Mouse (Mus musculus) spleen, postnatal 36 days (tissue): ENCODE data around the gene 4931428F04Rik.
A peak's percentile ranks its signal among the peaks of the same experiment; 100 is the strongest.
"Not testable (repeated sequence)": the region's sequence is repeated elsewhere in the genome, so short reads cannot be mapped to it uniquely, and the experiment has no call there.

Experiments used
- DNase-seq, 2 experiments: peaks; one replicate each; pipeline ENCODE4 v3.0.0; 2022; ENCODE audit warnings: low spot score in 2 of 2, mixed read lengths in 1 of 2

Gene 4931428F04Rik

DNA sequence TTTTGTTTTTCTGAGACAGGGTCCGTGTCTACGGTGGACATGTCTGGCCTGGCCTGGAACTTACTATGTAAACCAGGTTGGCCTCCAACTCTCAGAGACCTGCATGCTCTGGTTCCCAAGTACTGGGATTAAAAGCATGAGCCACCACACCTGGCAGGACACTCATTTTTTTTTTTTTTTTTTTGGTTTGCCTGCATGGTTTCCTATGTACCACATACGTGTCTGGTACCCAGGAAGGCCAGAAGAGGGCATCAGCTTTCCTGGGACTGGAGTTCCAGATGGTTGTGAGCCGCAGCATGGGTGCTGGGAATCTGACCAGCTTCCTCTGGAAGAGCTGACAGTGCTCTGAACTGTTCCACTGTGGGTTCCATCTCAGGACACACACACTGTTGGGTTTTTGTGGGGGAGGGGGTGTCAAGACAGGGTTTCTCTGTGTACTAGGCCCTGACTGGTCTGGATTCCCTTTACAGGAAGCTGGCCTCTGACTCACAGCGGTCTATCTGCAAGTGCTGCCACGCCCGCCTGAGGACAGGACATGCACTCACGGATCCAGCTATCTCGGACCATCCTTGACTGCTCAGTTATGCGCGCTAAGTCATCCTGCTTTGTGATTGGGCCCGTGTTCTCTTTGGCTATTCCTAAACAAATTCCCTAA, 28.2 kb downstream of the 4931428F04Rik start:
- DNase-seq, result no peak

DNA sequence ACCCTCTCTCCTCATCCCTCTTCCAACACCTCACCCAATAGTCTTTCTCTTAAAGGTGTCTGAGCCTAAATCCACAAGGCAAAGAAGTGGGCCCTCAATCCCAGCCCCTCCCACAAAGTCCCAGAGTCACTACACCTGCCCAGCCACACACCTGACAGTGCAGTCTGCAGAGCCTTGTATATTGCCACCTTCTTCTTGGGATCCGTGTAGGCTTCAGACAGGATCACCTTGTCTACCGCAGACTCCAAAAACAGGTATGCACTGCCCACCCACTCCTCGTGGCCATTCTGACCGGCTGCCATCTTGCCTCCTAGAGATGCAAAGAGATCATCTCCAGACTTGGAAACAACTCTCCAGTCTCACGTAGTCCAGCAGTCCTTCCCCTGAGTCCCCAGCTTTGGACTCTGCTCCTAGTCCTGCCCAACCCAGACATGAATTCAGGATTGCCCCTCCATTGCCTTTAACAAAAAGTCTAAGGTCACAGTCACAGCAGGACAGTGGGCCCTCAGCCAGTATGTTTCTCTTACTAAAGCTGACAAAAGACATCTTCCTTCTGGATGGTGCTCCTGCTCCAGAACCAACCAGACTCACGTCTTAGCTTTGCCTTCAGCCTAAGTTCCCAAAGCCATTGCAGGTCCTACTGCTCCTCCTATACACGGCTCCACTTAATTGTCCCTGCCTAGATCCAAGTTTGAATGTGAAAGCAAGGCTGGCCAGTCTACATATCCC, 29.1 kb downstream of the 4931428F04Rik start:
- DNase-seq, result no peak

DNA sequence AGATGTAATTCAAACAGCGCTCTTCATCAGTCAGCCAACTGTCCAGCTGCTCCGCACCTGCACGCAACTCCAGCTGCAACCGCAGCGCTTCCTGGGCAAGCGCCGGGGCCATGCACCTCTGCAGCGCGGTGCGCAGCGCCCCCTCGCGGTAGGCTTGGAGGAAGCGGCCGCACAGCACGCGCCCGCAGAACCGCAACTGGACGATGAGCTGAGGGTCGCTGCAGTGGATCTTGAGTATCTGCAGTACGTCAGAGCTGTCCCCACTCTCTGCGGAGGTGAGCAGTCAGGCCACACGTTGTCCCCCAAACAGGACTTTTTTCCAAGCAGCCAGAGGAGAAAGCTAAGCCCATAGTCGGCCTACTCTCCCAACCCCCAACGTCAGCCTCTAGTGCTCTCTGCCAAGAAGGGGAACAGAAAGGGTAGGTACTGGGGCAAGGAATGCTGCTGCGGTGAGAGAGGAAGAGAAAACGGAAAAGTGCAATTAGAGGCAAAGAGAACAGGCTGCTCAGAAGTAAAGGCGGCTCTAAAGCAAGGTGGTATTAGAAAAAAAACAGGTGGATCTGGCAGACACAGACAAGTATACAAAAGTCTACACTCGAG, 29.8 kb downstream of the 4931428F04Rik start:
- peak; percentile 62 for DNase-seq

DNA sequence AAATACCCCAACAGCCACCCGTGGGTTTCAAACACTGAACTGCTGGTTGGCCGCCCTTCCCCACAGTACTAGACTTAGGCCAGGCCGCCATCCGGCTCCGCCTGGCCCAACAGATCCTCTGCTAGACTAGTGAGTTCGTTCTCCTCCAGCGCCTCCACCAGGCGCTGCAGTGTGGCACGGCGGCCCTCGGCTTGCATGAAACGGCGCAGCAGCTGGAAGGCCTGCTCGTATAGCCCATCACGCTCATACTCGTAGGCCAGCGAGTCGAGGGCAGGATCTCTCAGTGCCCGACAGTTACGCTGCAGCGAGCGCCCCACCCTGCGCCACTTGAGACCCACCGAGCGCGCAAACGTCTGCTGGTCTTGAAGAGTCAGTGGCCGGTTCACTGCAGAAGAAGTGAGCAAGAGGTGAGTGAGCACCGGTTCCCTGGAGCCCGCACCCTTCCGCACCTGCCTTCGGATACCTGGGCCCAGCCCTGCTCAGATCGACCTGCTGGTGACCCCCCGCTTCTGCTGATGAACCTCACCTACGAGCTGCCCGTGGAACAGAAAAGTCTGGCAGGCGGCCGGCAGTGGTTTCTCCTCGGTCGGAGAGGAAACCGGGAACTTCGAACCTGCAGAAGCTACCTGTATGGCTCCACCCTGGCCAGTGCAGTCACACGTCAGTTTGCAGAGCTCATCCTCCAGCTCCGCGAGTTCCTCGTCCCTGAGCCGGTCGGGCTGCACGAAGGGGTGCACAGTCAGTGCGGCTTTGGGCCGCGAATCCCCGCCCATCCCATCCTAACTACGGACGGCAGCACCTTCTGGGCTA, 30.5 kb downstream of the 4931428F04Rik start:
- no peak for DNase-seq

DNA sequence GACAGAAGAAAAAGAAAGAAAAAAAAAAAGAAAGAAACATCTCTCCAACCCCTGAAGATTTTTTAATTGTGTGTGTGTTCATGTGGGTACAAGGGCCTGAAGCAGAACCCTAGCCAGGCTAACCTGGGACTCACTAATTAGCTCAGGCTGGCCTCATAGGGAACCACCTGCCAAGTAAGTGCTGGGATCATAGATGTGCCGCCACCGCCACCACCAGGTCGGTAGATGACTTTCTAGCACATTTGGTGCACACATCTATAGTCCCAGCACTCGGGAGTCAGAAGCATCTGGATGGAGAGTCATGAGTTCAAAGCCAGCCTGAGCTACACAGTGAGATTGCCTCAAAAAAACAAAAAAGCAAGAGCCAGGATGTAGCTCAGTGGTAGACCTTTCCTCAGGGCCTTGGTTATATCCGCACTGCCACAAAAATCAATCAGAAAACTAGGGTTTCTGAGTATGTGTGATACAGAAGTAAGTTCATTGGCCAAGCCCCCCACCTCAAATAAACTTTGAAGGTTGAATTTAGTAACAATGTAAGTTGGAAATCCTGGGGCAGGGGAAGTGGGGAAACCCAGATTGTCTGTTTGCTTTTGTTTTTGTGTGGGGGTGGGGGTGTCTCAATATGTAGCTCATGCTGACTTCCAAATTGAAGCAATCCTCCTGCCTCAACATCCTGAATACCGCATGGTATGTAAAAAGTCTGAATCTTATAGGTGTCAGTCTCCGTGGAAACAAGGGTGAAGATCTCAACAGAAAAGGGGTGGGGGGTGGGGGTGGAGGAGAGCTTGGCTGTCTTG, 32.1 kb downstream of the 4931428F04Rik start:
- DNase-seq, result no peak

DNA sequence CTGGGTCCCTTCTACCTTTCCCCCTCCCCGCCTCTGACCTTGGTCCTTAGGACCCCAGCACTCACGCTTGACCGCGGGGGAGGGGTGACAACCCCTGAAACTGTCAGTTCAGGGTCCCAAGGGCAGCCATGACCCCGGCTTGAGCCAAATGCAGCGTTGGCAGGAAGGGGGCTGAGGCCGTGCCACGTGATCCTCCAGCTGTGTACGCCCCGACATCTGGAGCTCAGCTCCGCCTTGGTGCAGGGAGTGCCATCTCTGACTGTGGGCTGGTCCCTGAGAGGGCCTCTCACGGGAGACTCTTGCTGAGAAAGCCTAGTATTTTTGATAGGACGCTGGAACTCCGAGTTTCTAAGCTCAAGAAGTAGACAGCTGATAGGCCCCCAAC, 34.7 kb downstream of the 4931428F04Rik start, which contains the start of gene B3gnt9:
TSS of gene B3gnt9 (minus strand) at position 188 of the 385 bp plus-strand sequence.
- DNase-seq, result peak; percentile 52 to 55

DNA sequence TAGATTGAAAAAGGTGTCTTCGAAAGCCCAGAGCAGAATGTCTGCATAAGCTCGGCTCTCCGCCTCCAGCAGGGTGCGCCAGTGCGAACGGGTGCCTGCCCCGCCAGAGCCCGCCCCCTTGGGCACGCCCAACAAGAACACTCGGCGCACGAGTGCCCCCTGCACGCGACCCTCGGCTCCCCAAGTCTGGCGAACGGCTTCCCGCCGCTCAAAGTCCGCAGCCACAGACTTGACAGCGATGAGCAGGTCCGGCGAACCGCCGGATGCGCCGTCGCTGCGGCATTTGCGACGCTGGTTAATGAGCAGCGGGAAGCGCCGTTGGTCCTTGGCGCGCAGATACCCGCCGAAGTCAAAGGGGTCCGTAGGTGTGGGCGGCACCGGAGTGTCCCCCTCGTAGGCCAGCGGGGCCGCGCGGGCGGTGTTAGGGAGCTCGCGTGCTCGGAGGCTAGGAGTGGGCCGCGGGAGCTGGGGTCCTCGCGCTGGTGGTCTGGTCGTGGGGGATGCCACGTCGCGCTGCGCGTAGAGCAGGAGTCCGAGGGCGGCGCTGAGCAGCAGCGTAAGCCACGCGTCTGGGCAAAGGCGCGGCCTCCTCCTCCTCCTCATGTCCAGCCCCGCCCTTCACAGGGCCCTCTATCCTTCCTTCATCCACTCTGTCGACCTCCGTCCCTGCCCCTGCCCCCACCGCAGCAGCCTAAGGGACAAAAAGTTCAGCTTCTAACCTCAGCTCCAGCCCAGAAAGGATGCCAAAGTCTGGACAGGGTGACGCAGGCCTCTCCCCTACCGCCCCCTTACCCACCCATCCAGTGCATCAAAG, 35.3 kb downstream of the 4931428F04Rik start:
- peak; percentile 85 to 86 for DNase-seq

DNA sequence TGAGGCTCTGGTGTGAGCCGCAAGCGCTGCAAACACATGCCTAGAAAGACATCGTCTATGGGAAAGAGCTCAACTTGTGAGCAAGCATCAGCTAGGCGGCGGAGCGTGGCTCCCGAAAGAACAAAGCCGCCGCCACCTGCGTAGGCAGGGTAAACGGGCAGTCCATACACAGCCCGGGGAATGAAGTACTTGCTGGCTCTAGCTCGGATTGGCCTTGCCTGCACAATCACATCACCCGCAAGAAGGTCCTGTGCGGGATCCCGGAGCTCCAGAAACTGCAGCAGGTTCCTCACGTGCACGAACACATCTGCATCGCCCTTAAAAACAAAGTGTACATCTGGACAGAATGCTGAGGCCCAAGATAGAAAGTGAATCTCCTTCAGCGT, 35.9 kb downstream of the 4931428F04Rik start:
- DNase-seq, result no peak

DNA sequence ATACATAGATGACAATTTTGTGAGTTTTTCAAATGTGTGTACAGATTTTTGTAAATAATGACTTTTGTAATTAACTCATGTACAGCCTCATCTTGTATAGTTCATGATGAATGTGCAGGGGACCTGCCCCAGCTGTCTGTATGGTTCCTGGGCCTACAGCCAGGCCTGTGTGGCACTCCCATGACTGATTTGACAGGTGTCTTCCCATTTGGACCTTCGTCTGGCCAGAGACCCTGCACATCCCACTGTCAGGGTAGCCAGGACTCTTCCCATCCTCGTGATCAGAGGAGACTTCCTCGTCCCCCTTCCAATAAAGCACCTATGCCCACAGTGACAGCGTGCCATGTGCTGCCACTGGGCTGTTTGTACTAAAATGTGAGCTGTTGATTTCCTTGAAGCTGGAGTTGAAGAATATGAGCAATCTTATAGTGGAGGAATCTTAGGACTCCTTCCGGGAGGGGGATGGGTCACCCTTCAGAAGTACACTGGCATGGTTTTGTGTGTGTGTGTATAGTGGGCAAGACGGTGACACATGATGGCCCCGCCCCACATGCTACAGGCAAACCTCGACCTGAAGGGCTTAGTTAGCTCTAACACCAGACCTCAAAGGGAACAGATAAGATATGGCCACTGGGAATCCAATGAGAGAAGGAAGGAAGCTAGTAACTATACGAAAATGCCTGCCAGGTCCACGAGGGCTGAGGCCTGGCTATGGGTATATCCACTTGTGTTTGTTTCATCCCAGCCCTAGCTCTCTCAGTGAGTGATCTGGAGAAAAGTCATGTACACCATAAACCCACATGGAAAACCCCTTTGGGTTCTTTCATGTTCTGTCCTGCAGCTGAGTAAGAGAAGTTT, 36.8 kb downstream of the 4931428F04Rik start:
- no peak for DNase-seq

DNA sequence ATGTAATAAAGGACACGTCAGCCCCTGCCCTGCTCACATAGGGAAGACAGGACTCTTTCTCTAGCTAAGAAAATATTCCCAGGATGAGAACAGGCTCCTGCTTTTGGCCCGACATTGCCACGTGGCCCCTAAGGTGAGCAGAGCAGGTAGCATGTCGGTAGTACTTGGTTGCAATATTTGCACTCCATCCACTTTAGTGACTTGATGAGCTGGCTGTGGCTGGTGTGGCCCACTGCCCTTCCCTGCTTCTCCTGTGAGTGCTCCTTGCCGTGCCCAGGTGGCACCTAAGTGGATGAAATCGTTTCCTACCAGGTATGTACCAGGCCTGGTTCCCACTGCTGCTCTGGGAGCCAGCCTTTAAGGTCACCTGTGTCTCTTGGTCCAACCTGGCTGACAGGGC, 37.7 kb downstream of the 4931428F04Rik start:
- DNase-seq, result no peak

DNA sequence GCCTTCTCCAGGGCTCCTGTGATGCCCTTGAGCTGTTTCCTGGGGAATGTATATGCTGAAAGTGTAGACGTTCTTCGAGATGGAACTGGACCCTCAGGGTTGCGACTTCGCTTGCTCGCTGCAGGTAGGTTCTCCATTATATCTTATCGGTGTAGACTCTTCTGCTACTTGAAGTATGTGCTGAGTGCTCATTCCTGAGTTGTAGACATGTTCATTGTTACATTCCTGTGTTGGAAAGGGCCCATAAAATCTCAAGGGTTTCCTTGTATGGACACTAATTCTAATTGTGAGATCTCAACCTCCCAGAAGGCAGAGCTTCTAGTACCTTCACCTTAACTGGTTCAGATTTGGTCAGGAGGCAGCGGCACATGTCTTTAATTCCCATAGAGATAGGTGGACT, 48.6 kb downstream of the 4931428F04Rik start:
- no peak for DNase-seq

DNA sequence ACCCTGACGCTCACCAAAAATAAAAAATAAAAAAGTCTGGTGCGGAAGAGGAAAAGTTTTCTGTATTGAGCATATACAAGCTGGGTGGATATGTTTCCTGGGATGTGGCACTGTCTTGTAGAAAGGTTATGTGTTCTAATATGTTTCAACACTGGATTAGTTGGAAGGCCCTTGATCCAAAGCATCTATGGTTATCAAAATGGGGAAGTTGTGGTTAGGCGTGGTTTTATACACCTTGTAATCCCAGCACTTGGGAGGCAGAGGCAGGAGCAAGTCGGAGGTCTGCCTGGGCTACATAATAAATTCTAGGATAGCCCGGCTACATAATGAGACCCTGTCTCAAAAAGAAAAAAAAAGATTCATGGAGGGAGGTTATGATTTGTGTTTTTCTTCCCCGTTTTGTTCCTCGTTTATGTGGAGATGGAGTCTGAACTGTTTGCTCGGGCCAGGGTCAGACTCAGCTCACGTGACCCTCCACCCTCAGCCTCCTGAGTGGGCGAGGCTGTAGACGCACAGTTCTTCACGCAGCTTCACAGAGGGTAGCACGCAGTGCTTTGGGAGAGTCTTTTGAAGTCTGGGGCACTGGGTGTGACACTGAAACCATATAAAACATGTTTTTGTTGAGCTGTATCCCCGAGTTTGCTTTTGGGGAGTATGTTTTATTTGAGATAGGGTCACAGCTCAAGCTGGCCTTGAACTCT, 52.1 kb downstream of the 4931428F04Rik start:
- DNase-seq, result no peak

DNA sequence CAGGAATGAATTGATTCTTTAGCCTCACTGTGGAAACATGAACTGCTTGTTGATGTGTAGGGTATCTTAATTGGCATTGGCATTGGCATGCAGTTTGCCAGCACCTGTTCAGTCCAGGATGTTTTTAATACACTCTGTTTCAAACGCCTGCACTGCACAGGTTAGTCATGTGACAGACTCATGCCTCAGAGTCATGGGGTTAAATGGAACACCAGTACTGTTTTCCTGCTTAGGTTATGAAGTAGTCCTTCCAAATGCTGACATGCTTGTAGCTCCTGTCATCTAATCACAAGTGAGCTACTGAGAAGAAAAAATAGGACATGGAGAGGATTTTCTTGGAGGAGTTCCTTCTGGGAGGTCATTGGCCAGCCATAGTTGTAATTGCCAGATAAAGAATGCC, 54.5 kb downstream of the 4931428F04Rik start:
- no peak for DNase-seq

DNA sequence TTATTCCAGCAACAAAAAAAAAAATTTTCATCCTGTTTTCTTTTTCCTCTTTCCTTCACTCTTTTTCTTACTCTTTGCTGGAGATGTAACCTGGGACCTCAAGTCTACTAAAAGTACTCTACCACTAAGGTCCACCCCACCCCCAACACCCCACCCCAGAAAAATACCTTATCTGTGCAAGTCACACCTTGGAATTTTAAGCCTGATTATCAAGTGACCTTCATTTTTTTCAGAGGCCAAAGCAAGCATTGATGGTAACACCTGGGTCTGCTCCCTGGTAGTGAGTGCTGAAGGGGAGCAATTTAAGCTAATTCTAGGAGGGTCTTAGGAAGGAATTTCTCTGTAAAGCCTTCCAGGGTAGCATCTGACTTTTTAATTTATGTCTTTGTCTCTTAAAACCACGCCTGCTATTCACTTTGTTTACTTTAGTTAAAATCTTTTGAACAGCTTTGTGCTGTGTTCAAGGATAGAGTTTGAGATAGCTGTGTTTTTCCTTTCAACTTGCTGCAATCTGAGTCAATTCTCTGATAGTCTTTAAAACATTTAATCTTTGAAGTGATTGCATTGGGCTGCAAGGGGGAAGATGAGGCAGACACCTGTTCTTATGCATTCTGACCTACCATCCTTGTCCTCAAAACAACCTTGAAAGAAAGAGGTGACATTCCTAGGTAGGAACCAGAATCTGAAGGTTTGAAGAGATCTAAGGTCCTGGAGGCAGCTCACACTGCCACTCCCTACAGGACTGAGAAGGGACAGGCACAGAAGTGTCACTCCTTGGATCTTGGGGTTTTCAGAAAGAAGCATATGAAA, 56.3 kb downstream of the 4931428F04Rik start:
- no peak for DNase-seq

DNA sequence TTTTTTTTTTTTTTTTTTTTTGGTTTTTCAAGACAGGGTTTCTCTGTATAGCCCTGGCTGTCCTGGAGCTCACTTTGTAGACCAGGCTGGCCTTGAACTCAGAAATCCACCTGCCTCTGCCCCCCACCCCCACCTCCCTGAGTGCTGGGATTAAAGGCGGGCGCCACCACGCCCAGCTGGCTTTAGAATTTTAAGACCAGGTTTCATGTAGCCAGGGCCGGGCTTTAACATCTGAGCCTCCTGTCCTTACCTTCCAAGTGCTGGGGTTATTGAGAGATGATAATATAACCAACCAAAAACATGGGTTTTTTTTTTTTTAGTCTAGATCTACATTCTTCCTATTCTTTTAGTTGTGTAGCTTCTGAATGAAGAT, 57.4 kb downstream of the 4931428F04Rik start:
- DNase-seq, result not testable (repeated sequence)

DNA sequence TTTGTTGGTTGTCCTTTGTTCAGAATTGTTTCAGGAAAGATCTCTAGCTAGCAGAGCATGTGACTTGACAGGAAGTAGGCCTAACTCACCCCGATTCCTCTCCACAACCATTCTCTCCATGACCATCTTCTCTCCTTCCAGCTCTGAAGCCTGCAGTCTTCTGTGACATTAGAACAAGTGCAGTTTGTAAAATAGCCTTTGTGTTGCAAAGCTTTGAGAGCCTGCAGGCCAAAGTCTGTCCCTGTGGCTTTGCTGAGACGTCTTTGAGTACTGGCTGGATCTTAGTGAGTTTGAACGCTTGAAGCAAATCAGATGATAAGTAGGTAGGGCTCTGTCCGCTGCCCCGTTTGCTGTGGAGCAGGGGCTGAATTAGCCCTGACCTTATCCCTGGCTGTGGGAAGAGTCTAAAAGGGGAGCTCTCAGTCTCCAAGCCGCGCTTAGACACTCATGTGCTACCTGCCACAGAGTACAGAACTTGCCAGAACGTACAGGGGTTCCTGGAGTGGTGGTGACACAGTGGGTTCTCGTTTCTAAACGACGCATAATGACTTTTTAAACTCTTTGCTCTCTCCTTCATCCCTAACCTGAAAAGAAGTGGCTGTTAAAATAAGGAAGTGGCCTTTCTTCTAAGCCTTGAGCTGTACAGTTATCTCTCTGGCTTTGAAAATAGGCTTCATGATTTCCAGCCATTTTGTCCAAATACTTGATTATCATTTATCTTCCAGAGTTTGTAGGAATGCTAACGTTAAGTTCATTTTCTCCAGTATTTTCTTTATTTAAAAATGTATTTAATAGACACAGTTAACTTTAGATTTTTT, 58.0 kb downstream of the 4931428F04Rik start:
- no peak for DNase-seq
